Mouse (Mus musculus): Measurements from ENCODE around the gene Cebpg.

Gene Cebpg

GRCm38 (mm10) chr7:35054286-35054685 is 2.1 kb downstream of the Cebpg start:
- no peak for DNase-seq (ENCODE audit: low spot score in 2 of 2)

- DNase-seq (ENCODE audit: low spot score in 2 of 2), result no peak
Measured at GRCm38 (mm10) chr7:35053161-35053560, 3.2 kb downstream of the Cebpg start.

GRCm38 (mm10) chr7:35050540-35050939 is 5.8 kb downstream of the Cebpg start:
- DNase-seq (ENCODE audit: low spot score in 2 of 2), result no peak

GRCm38 (mm10) chr7:35046091-35046490 is 10.3 kb downstream of the Cebpg start:
- no peak for DNase-seq (ENCODE audit: low spot score in 2 of 2)

- no peak for DNase-seq (ENCODE audit: low spot score in 2 of 2)
Measured at GRCm38 (mm10) chr7:35044719-35045118, 11.7 kb downstream of the Cebpg start.

- no peak for DNase-seq (ENCODE audit: low spot score in 2 of 2)
Measured at GRCm38 (mm10) chr7:35043266-35043817, 13.0 kb downstream of the Cebpg start.

GRCm38 (mm10) chr7:35042759-35043217 is 13.6 kb downstream of the Cebpg start:
- DNase-seq (ENCODE audit: low spot score in 2 of 2), result peak in 1 of 2 experiments; percentile 20

- no peak for DNase-seq (ENCODE audit: low spot score in 2 of 2)
Measured at GRCm38 (mm10) chr7:35042209-35042554, 14.2 kb downstream of the Cebpg start.

GRCm38 (mm10) chr7:35041286-35042208 is 14.8 kb downstream of the Cebpg start:
- peak in 1 of 2 experiments; percentile 4 for DNase-seq (ENCODE audit: low spot score in 2 of 2)

- DNase-seq (ENCODE audit: low spot score in 2 of 2), result peak in 1 of 2 experiments; percentile 2
Measured at GRCm38 (mm10) chr7:35040176-35040972, 16.0 kb downstream of the Cebpg start.

- DNase-seq (ENCODE audit: low spot score in 2 of 2), result no peak
Measured at GRCm38 (mm10) chr7:35037408-35037807, 19.0 kb downstream of the Cebpg start.

GRCm38 (mm10) chr7:35036266-35036731 is 20.1 kb downstream of the Cebpg start:
- DNase-seq (ENCODE audit: low spot score in 2 of 2), result no peak

GRCm38 (mm10) chr7:35035565-35035964 is 20.8 kb downstream of the Cebpg start:
- no peak for DNase-seq (ENCODE audit: low spot score in 2 of 2)

GRCm38 (mm10) chr7:35035141-35035553 is 21.2 kb downstream of the Cebpg start:
- no peak for DNase-seq (ENCODE audit: low spot score in 2 of 2)

GRCm38 (mm10) chr7:35030567-35030966 is 25.8 kb downstream of the Cebpg start:
- no peak for DNase-seq (ENCODE audit: low spot score in 2 of 2)

GRCm38 (mm10) chr7:35029648-35030047 is 26.7 kb downstream of the Cebpg start:
- DNase-seq (ENCODE audit: low spot score in 2 of 2), result no peak

- DNase-seq (ENCODE audit: low spot score in 2 of 2), result no peak
Measured at GRCm38 (mm10) chr7:35029228-35029627, 27.1 kb downstream of the Cebpg start.

GRCm38 (mm10) chr7:35028559-35028958 is 27.8 kb downstream of the Cebpg start:
- no peak for DNase-seq (ENCODE audit: low spot score in 2 of 2)

GRCm38 (mm10) chr7:35027801-35028420 is 28.5 kb downstream of the Cebpg start:
- DNase-seq (ENCODE audit: low spot score in 2 of 2), result no peak

GRCm38 (mm10) chr7:35026838-35027291 is 29.5 kb downstream of the Cebpg start:
- no peak for DNase-seq (ENCODE audit: low spot score in 2 of 2)

GRCm38 (mm10) chr7:35026276-35026630 is 30.1 kb downstream of the Cebpg start:
- DNase-seq (ENCODE audit: low spot score in 2 of 2), result no peak
